Mouse (Mus musculus): Measurements from ENCODE around the gene Mfsd11.

- TF ChIP-seq CTCF (IDR thresholded peaks at IDR 0.05; ENCODE audit: borderline replicate concordance, insufficient read depth, low read length), result no peak
- no peak for TF ChIP-seq POLR2A (IDR thresholded peaks at IDR 0.05; ENCODE audit: low read depth, low read length)
These were observed 34.7 kb upstream of the Mfsd11 start for GRCm38 (mm10) chr11:116817567-116817966.

Data from embryonic fibroblast, embryonic 13.5 days (primary cell).